Mouse (Mus musculus) embryonic facial prominence, embryonic 14.5 days (tissue): ENCODE results near the gene Wapl. TPM values are rescaled to one million over a fixed set of nuclear protein-coding genes. Genes with fewer than 3 reads are reported as not detected.

Source experiments
- ATAC-seq: fragments of 200-750 bp; cut with Nextera tagmentation; 2 replicates; pipeline ENCODE4 v1.8.0; 2017; ENCODE audit warnings: low read depth, moderate number of reproducible peaks, moderate TSS enrichment
- DNase-seq: peaks from one replicate; pipeline ENCODE4 v3.0.0-alpha.2; 2015; ENCODE audit warnings: low spot score
- H3K27ac ChIP-seq: fragments of 300-500 bp; sonication (generic); replicated peaks from 2 replicates; pipeline ENCODE4 v1.5.1; 2014; ENCODE audit warnings: low read depth, mild to moderate bottlenecking, low read length, moderate library complexity
- H3K27me3 ChIP-seq: fragments of 300-500 bp; sonication (generic); replicated peaks from 2 replicates; pipeline ENCODE4 v1.6.1; 2014; ENCODE audit warnings: low read length; ENCODE audit not compliant: control insufficient read depth, insufficient read depth
- H3K36me3 ChIP-seq: fragments of 300-500 bp; sonication (generic); 2 replicates; pipeline ENCODE4 v1.6.1; 2014; ENCODE audit warnings: low read length, mixed read lengths; ENCODE audit not compliant: control insufficient read depth, insufficient read depth
- H3K4me1 ChIP-seq: fragments of 300-500 bp; sonication (generic); 2 replicates; pipeline ENCODE4 v1.6.1; 2014; ENCODE audit warnings: antibody characterized with exemption, low read length; ENCODE audit not compliant: control insufficient read depth, insufficient read depth
- H3K4me2 ChIP-seq: fragments of 300-500 bp; sonication (generic); 2 replicates; pipeline ENCODE4 v1.6.1; 2014; ENCODE audit warnings: low read depth, mild to moderate bottlenecking, low read length, moderate library complexity, mixed read lengths
- H3K4me3 ChIP-seq: fragments of 300-500 bp; sonication (generic); 2 replicates; pipeline ENCODE4 v1.5.1; 2014; ENCODE audit warnings: low read depth, mild to moderate bottlenecking, low read length
- H3K9ac ChIP-seq: fragments of 300-500 bp; sonication (generic); 2 replicates; pipeline ENCODE4 v1.6.1; 2014; ENCODE audit warnings: low read depth, mild to moderate bottlenecking, low read length, moderate library complexity, mixed read lengths
- H3K9me3 ChIP-seq: fragments of 300-500 bp; sonication (generic); 2 replicates; pipeline ENCODE4 v1.6.1; 2016; ENCODE audit warnings: low read length; ENCODE audit not compliant: control insufficient read depth
- WGBS: fragments of 180-500 bp; shearing (Covaris S2); extraction: QIAGEN DNeasy Blood & Tissue Kit; methylation state at CpG from one replicate; pipeline ENCODE4 v1.1.7; 2014; 5-methylcytosine and 5-hydroxymethylcytosine counted together
- polyA plus RNA-seq: library from polyadenylated mRNA; unstranded; fragments of >200 nt; fragmentation: Nextera tagmentation; extraction: Ambion mirVana; gene quantifications from 2 replicates; pipeline ENCODE4 v1.2.1, GENCODE M21; 2014

The Wapl gene
- polyA plus RNA-seq, 1 experiment from 2014 or later: 26.9 TPM

DNA sequence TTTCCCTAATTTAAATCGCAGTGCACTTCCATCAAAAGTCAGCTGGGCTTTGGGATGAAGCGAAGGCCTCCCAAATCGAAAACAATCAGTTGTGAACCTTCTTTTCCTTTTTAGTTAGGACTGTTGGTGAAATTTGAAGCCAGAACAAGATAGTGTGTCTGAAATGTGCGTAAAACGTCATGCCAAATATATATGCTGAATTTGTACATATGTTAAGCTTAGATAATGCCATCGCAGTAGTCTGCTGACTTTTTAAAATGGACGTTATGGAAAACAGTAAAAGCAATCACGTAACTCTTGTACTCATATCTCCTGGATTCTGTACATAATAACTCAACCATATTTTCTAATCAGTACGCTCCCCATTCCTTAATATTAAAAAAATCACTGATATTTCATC, 1.2 kb downstream of the Wapl start:
- no peaks in the 10 kb centered on the region for H3K27me3 ChIP-seq
- ATAC-seq: no peak
- peak overlapping the region; percentile 98 for H3K9ac ChIP-seq
- WGBS: 25% methylated on average over 9 of the region's 9 CpGs
- peaks cover 7% of the 10 kb centered on the region; the same call in 1 of the 2 replicates for H3K4me1 ChIP-seq
- H3K27ac ChIP-seq: peak overlapping the region; percentile 93; the same call in 1 of the 2 replicates
- no peaks in the 10 kb centered on the region for H3K9me3 ChIP-seq
- H3K4me3 ChIP-seq: peak overlapping the region; percentile 99
- peak overlapping the region; percentile 79 for H3K4me2 ChIP-seq
- no peak for DNase-seq
- peaks cover 19% of the 10 kb centered on the region for H3K36me3 ChIP-seq

DNA sequence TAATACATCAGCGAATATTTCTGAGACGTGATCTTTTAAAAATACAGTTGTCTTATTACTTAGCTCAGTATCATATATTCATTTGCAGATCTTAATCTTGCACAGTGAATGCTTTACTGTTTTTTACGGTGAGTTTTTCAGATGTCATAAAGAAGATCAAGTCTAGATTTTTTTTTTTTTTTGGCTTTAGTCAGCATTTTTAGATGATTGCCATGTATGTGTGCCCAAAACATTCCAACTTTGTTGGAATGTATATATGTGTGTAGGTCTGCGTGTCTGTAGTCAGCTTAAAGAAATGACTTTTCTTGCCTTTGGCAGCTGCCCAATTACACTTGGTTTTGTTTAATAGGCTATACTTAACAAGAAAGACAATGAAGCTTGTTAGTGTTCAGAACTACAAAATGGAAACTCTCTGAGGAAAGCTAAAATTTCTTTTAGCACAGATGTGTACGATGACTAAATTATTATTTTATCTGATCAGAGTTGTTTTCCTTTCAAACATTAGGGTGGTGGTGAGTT, 1.7 kb downstream of the Wapl start:
- ATAC-seq (no peak), DNase-seq (no peak)
- peak overlapping the region; percentile 99 for H3K4me3 ChIP-seq
- H3K36me3 ChIP-seq: peaks cover 22% of the 10 kb centered on the region
- peak overlapping the region; percentile 79 for H3K4me2 ChIP-seq
- no peaks in the 10 kb centered on the region for H3K27me3 ChIP-seq
- H3K9ac ChIP-seq: 0 out of 2 replicates have a peak overlapping the region, but pooled peaks have one; percentile 32
- no peaks in the 10 kb centered on the region for H3K9me3 ChIP-seq
- H3K4me1 ChIP-seq: peaks cover 7% of the 10 kb centered on the region; the same call in 1 of the 2 replicates
- H3K27ac ChIP-seq: no peak overlapping the region
- WGBS: 61% methylated on average over 5 of the region's 5 CpGs

DNA sequence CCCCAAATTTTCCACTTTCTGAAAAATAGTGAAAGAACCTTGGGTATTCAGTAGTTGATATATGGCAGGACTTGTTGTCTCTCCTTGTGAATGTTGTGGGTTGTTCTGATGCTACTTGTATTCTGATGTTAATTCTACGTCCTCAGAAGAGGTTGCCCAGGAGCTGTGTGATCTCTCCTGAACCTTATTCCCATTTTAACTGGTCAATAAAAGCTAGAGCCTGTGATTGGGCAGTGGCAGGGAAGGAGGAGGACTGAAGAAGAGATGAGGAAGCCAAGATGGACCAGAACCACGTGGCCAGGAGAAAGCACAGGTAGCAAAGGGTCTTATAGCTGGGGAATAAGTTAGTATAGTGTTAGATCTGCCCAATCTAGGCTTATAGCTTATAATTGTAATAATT, 7.1 kb downstream of the Wapl start:
- DNase-seq: no peak
- no peak overlapping the region for H3K4me2 ChIP-seq
- WGBS: 85% methylated on average over 2 of the region's 2 CpGs
- no peak overlapping the region for H3K9ac ChIP-seq
- H3K4me3 ChIP-seq: no peak overlapping the region
- no peaks in the 10 kb centered on the region for H3K27me3 ChIP-seq
- no peaks in the 10 kb centered on the region; the same call in 1 of the 2 replicates for H3K4me1 ChIP-seq
- peaks cover 45% of the 10 kb centered on the region for H3K36me3 ChIP-seq
- H3K9me3 ChIP-seq: no peaks in the 10 kb centered on the region
- ATAC-seq: no peak
- H3K27ac ChIP-seq: no peak overlapping the region

DNA sequence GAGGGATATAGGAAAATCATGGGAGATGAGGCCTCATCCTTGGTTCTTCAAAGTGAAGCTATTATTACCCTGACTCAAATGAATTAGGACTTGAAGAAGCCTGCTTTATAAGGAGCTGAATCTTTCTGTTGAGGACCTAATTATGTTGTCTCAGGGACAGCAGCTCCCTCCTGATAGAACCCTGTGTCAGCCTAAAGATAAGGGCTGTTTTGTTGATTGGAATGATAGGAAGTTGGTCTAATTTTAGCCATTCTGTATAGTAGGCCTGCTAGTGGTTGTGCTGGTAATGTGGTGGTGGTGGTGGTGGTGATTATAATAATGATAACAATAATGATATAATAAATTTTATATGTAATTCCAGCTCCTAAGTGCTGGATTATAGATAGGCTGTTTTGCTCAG, 11.3 kb downstream of the Wapl start:
- H3K27me3 ChIP-seq: no peaks in the 10 kb centered on the region
- peaks cover 26% of the 10 kb centered on the region; the same call in 1 of the 2 replicates for H3K36me3 ChIP-seq
- no peaks in the 10 kb centered on the region; the same call in 1 of the 2 replicates for H3K4me1 ChIP-seq
- H3K4me2 ChIP-seq: no peak overlapping the region
- H3K27ac ChIP-seq: no peak overlapping the region
- no peak overlapping the region for H3K9ac ChIP-seq
- H3K4me3 ChIP-seq: no peak overlapping the region
- ATAC-seq (no peak), DNase-seq (no peak)
- no peaks in the 10 kb centered on the region for H3K9me3 ChIP-seq

DNA sequence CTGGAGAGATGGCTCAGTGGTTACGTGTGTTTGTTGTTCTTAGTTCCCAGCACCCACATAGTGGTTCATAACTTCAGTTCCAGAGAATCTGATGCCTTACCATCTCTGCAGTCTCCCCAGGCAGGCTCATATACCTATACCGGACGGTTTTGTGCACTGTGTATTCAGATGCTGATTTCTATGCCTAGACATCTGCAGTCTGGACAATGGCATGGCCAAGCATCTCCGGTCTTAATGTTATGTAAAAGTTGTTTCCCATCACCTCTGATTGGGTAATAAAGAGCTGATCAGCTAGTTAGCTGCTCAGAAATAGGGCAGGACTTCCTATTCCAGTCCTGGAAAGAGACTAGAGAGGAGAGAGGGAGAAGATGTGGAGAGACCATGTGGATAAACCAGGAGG, 20.2 kb downstream of the Wapl start:
- peaks cover 50% of the 10 kb centered on the region for H3K36me3 ChIP-seq

DNA sequence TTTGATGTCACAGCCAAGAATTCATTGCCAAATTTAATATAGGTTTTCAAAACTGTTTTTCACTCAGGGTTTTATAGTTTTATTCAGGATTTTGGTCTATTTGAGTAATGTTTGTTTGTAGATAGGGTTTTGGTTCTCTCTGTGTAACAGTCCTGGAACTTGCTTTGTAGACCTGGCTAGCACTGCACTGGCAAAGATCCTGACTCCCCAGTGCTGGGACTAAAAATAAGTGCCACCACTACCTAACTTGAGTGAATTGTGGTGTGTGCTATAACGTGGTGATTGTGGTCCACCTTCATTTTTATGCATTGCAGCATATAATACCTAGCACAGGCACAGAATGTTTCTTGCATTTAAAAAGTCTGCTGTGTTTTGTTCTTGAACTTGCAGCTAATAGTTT, 23.6 kb downstream of the Wapl start:
- no peak overlapping the region for H3K4me3 ChIP-seq
- H3K4me1 ChIP-seq: no peaks in the 10 kb centered on the region
- H3K27me3 ChIP-seq: no peaks in the 10 kb centered on the region
- WGBS: 77% methylated on average over 1 of the region's 1 CpGs
- H3K4me2 ChIP-seq: no peak overlapping the region
- no peak overlapping the region for H3K27ac ChIP-seq
- no peaks in the 10 kb centered on the region for H3K9me3 ChIP-seq
- H3K36me3 ChIP-seq: peaks cover 41% of the 10 kb centered on the region
- ATAC-seq (no peak), DNase-seq (no peak)
- H3K9ac ChIP-seq: no peak overlapping the region

More for the DNA sequence above, 20.2 kb downstream of the Wapl start:
- H3K27me3 ChIP-seq: no peaks in the 10 kb centered on the region
- H3K9ac ChIP-seq: no peak overlapping the region
- H3K4me2 ChIP-seq: no peak overlapping the region
- H3K27ac ChIP-seq: no peak overlapping the region
- WGBS: 98% methylated on average over 4 of the region's 4 CpGs
- ATAC-seq: no peak
- DNase-seq: no peak
- no peaks in the 10 kb centered on the region for H3K4me1 ChIP-seq
- H3K9me3 ChIP-seq: no peaks in the 10 kb centered on the region
- no peak overlapping the region for H3K4me3 ChIP-seq

DNA sequence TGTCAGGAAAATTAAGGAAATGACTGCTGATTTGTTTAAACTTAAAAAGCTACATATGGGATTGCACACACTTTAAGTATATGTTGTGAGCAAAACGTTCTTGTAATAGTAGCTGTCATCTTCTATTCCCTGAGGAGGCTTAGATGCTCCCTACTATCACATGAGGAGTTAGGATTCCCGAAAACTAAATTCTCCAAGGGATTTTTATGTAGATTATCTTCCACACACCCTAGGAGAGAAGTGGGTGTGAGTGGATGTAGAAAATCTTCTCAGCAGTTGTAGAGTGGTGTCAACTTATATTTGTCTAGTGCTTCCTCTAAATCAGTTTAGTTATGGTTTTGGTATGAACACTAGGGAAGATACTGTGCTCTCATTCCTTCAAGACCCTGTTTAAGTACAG, 36.5 kb downstream of the Wapl start:
- ATAC-seq (no peak), DNase-seq (no peak)
- H3K4me2 ChIP-seq: no peak overlapping the region
- H3K36me3 ChIP-seq: peaks cover 26% of the 10 kb centered on the region; the same call in 1 of the 2 replicates
- 72% methylated on average over 2 of the region's 2 CpGs for WGBS
- no peak overlapping the region for H3K27ac ChIP-seq
- no peaks in the 10 kb centered on the region for H3K4me1 ChIP-seq
- no peaks in the 10 kb centered on the region for H3K9me3 ChIP-seq
- no peak overlapping the region for H3K9ac ChIP-seq
- no peak overlapping the region for H3K4me3 ChIP-seq
- no peaks in the 10 kb centered on the region for H3K27me3 ChIP-seq

DNA sequence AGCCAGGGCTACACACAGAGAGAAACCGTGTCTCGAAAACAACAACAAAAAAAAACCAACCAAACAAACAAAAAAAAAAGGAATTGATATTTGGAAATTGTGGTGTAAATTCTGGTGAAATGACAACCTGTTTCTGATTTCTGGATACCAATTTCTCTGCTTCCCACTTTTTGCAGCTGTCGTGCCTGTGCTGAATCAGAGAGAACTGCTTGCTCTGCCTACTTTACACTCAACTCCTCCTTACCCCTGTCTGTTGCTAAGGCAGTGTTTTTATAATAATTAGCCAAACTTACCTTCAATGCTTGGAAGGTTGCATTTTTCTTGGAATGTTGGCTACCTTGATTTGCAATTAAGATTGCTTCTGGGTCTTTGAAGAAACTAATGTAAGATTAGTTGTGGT, 38.3 kb downstream of the Wapl start:
- H3K4me1 ChIP-seq: no peaks in the 10 kb centered on the region
- DNase-seq: no peak

DNA sequence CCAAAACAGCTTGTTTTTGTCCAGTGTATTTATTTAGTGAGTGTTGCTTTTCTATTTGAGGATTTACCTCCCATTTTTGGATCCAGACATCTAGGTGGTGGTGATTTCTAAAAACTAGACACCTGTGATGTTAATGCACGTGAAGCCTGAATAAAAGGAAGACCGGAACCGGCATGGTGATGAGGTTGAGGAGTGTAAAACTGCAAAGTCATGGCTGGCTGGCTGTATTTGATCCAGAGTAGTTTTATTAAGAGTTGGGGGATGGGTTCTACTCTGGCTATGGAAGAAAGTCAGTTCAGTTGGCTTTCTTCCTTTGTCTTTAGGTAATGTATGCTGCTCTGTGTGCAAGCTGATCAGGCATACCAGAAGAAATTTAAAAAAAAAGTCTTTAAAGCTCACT, 39.1 kb downstream of the Wapl start:
- H3K4me2 ChIP-seq: no peak overlapping the region
- H3K9ac ChIP-seq: no peak overlapping the region
- no peaks in the 10 kb centered on the region for H3K9me3 ChIP-seq
- H3K4me3 ChIP-seq: no peak overlapping the region
- ATAC-seq (no peak), DNase-seq (no peak)
- H3K27ac ChIP-seq: no peak overlapping the region
- no peaks in the 10 kb centered on the region for H3K4me1 ChIP-seq
- peaks cover 32% of the 10 kb centered on the region; the same call in 1 of the 2 replicates for H3K36me3 ChIP-seq
- H3K27me3 ChIP-seq: no peaks in the 10 kb centered on the region
- 89% methylated on average over 3 of the region's 3 CpGs for WGBS

More for the DNA sequence above, 38.3 kb downstream of the Wapl start:
- Histone ChIP-seq H3K27me3 (no peaks in the 10 kb centered on the region), H3K27ac (no peak overlapping the region), H3K9me3 (no peaks in the 10 kb centered on the region), H3K9ac (no peak overlapping the region), H3K36me3 (peaks cover 32% of the 10 kb centered on the region; the same call in 1 of the 2 replicates), H3K4me3 (no peak overlapping the region), H3K4me2 (no peak overlapping the region)
- ATAC-seq: no peak
- 81% methylated on average over 3 of the region's 3 CpGs for WGBS
